12 mouse cellular contexts compared by ENCODE assay signal in the genomic region with DNA sequence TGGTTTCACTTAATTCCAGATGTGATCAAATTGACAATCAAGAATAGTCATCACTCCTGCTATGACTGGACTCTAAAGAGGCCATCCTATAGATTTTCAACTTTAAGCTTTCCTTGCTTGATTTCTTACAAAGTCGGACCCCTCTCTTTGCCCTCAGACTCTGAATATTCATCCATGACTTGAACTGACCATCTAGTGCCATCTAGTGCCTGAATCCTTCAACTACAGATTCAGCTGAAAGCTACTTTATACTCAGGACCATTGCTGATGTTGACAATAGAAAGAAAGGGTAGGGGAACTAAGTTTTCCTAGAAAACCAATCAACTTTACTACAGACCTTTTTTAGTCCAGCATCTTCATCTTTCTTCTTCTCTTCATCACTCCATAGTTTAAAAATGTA.
A peak's percentile ranks its signal among the peaks of the same experiment; 100 is the strongest.
DNase-seq lines count a peak whose midpoint lies in the region; ATAC-seq and TF ChIP-seq lines count a peak whose summit lies in the region.
"Had no signal": no experiment of that assay in that cellular context is flagged by ENCODE, and none has a peak within 500 bp of the region (broad histone marks: within the 10 kb centered on the region; RNA-seq: fewer than 3 reads in every experiment).

No protein-coding gene starts in this region.

- peak; percentile 52 for DNase-seq in hindbrain, embryonic 11.5 days (ENCODE audit: low spot score)
- no peak for DNase-seq in hindbrain, embryonic 10.5 days (ENCODE audit: low spot score)
- DNase-seq in liver, postnatal 0 days: no peak
- no peak for DNase-seq in liver, embryonic 11.5 days (ENCODE audit: low spot score)
- DNase-seq in embryo, embryonic 10.5 days (ENCODE audit: low spot score): peak; percentile 77
- DNase-seq in midbrain, embryonic 14.5 days: peak; percentile 74
- DNase-seq: adrenal gland, postnatal 14 days; heart, adult 11 months had no signal

- H3K36me3 ChIP-seq in hindbrain, embryonic 11.5 days (ENCODE audit: control insufficient read depth, insufficient read depth, low read length): no peaks in the 10 kb centered on the region
- H3K36me3 ChIP-seq in hindbrain, embryonic 10.5 days: no peaks in the 10 kb centered on the region
- no peaks in the 10 kb centered on the region for H3K36me3 ChIP-seq in liver, postnatal 0 days (replicated peaks; ENCODE audit: insufficient read depth, low read length)
- H3K36me3 ChIP-seq in liver, embryonic 11.5 days (ENCODE audit: control insufficient read depth, insufficient read depth, low read length): no peaks in the 10 kb centered on the region
- no peaks in the 10 kb centered on the region for H3K36me3 ChIP-seq in midbrain, embryonic 14.5 days (ENCODE audit: control insufficient read depth, insufficient read depth, low read length)
- H3K36me3 ChIP-seq: embryonic facial prominence, embryonic 13.5 days; G1E; lung, embryonic 15.5 days had no signal

- no peak overlapping the region for H3K4me3 ChIP-seq in hindbrain, embryonic 11.5 days (ENCODE audit: low read depth, low read length)
- H3K4me3 ChIP-seq in hindbrain, embryonic 10.5 days: no peak overlapping the region
- no peak overlapping the region for H3K4me3 ChIP-seq in liver, postnatal 0 days (ENCODE audit: low read depth, low read length)
- no peak overlapping the region for H3K4me3 ChIP-seq in liver, embryonic 11.5 days (ENCODE audit: low read depth, low read length)
- H3K4me3 ChIP-seq in midbrain, embryonic 14.5 days (replicated peaks; ENCODE audit: low read depth, low read length): no peak overlapping the region
- H3K4me3 ChIP-seq: embryonic facial prominence, embryonic 13.5 days; lung, embryonic 15.5 days had no signal

- H3K9me3 ChIP-seq in hindbrain, embryonic 11.5 days (ENCODE audit: control insufficient read depth, low read length): no peaks in the 10 kb centered on the region
- H3K9me3 ChIP-seq in hindbrain, embryonic 10.5 days: no peaks in the 10 kb centered on the region
- H3K9me3 ChIP-seq in liver, postnatal 0 days (ENCODE audit: low read length): no peaks in the 10 kb centered on the region
- H3K9me3 ChIP-seq in liver, embryonic 11.5 days (ENCODE audit: control insufficient read depth, low read length): no peaks in the 10 kb centered on the region
- H3K9me3 ChIP-seq in midbrain, embryonic 14.5 days (ENCODE audit: control insufficient read depth, low read length): no peaks in the 10 kb centered on the region
- H3K9me3 ChIP-seq: embryonic facial prominence, embryonic 13.5 days; G1E; lung, embryonic 15.5 days had no signal

- H3K4me1 ChIP-seq in hindbrain, embryonic 11.5 days (replicated peaks; ENCODE audit: control insufficient read depth, insufficient read depth, low read length): no peaks in the 10 kb centered on the region
- H3K4me1 ChIP-seq in hindbrain, embryonic 10.5 days (replicated peaks): no peaks in the 10 kb centered on the region
- H3K4me1 ChIP-seq in liver, postnatal 0 days (ENCODE audit: insufficient read depth): no peaks in the 10 kb centered on the region
- H3K4me1 ChIP-seq in liver, embryonic 11.5 days (replicated peaks; ENCODE audit: control insufficient read depth, insufficient read depth, low read length): no peaks in the 10 kb centered on the region
- H3K4me1 ChIP-seq in midbrain, embryonic 14.5 days (ENCODE audit: control insufficient read depth, insufficient read depth, low read length): no peaks in the 10 kb centered on the region
- H3K4me1 ChIP-seq: embryonic facial prominence, embryonic 13.5 days; lung, embryonic 15.5 days had no signal

- H3K4me2 ChIP-seq in hindbrain, embryonic 11.5 days (replicated peaks; ENCODE audit: low read depth, low read length): no peak overlapping the region
- no peak overlapping the region for H3K4me2 ChIP-seq in liver, postnatal 0 days (ENCODE audit: low read depth, low read length)
- H3K4me2 ChIP-seq in liver, embryonic 11.5 days: no peak overlapping the region
- no peak overlapping the region for H3K4me2 ChIP-seq in midbrain, embryonic 14.5 days (ENCODE audit: low read length)
- H3K4me2 ChIP-seq: embryonic facial prominence, embryonic 13.5 days; lung, embryonic 15.5 days had no signal

- H3K9ac ChIP-seq in hindbrain, embryonic 11.5 days (ENCODE audit: low read depth, low read length): no peak overlapping the region
- H3K9ac ChIP-seq in liver, postnatal 0 days (replicated peaks): no peak overlapping the region
- no peak overlapping the region for H3K9ac ChIP-seq in liver, embryonic 11.5 days (ENCODE audit: low read depth, low read length)
- H3K9ac ChIP-seq in midbrain, embryonic 14.5 days (replicated peaks; ENCODE audit: low read length): no peak overlapping the region
- H3K9ac ChIP-seq: embryonic facial prominence, embryonic 13.5 days; lung, embryonic 15.5 days had no signal

- TF ChIP-seq EP300 in liver, postnatal 0 days (IDR thresholded peaks at IDR 0.05; ENCODE audit: low read depth): no peak

- H3K27ac ChIP-seq in hindbrain, embryonic 11.5 days (ENCODE audit: low read depth, low read length): no peak overlapping the region
- no peak overlapping the region for H3K27ac ChIP-seq in hindbrain, embryonic 10.5 days
- H3K27ac ChIP-seq in liver, postnatal 0 days (ENCODE audit: low read depth): no peak overlapping the region
- H3K27ac ChIP-seq in liver, embryonic 11.5 days (ENCODE audit: low read depth, low read length): no peak overlapping the region
- H3K27ac ChIP-seq in midbrain, embryonic 14.5 days (replicated peaks; ENCODE audit: low read depth, low read length): no peak overlapping the region
- H3K27ac ChIP-seq: embryonic facial prominence, embryonic 13.5 days; lung, embryonic 15.5 days had no signal

- peak; percentile 63; the same call in 1 of the 2 replicates for ATAC-seq in hindbrain, embryonic 11.5 days (ENCODE audit: low FRiP score)
- no peak for ATAC-seq in liver, postnatal 0 days
- ATAC-seq in liver, embryonic 11.5 days (replicated peaks; ENCODE audit: low FRiP score): no peak
- ATAC-seq in midbrain, embryonic 14.5 days (ENCODE audit: low FRiP score, low TSS enrichment): peak; percentile 31; the same call in 1 of the 2 replicates
- ATAC-seq in monocyte, adult 5-6 weeks (replicated peaks; ENCODE audit: insufficient number of reproducible peaks, low FRiP score, low TSS enrichment, poor library complexity, severe bottlenecking): no peak

- peak; percentile 45 for TF ChIP-seq CTCF in liver, postnatal 0 days (IDR thresholded peaks at IDR 0.05; ENCODE audit: low read depth)

- H3K27me3 ChIP-seq in hindbrain, embryonic 11.5 days (ENCODE audit: control insufficient read depth, insufficient read depth, low read length): no peaks in the 10 kb centered on the region
- H3K27me3 ChIP-seq in hindbrain, embryonic 10.5 days (ENCODE audit: insufficient read depth, poor library complexity, severe bottlenecking): no peaks in the 10 kb centered on the region
- no peaks in the 10 kb centered on the region for H3K27me3 ChIP-seq in liver, postnatal 0 days (ENCODE audit: insufficient read depth, low read length)
- no peaks in the 10 kb centered on the region for H3K27me3 ChIP-seq in liver, embryonic 11.5 days (replicated peaks; ENCODE audit: control insufficient read depth, insufficient read depth, low read length)
- no peaks in the 10 kb centered on the region for H3K27me3 ChIP-seq in midbrain, embryonic 14.5 days (ENCODE audit: control insufficient read depth, insufficient read depth, low read length)
- H3K27me3 ChIP-seq: embryonic facial prominence, embryonic 13.5 days; lung, embryonic 15.5 days had no signal

- 20% methylated on average over 1 of the region's 1 CpGs for WGBS in hindbrain, embryonic 11.5 days
- WGBS in hindbrain, embryonic 10.5 days: 21% methylated on average over 1 of the region's 1 CpGs
- 22% methylated on average over 1 of the region's 1 CpGs for WGBS in liver, postnatal 0 days (ENCODE audit: insufficient replicate concordance)
- WGBS in liver, embryonic 11.5 days: 18% methylated on average over 1 of the region's 1 CpGs
- 13% methylated on average over 1 of the region's 1 CpGs for WGBS in midbrain, embryonic 14.5 days

Comparison
In these comparisons a context has a peak if more than half of its experiments do, and no peak if none do; other contexts are left out.
1. DNase-seq: peak in hindbrain, embryonic 11.5 days (single experiment), embryo, embryonic 10.5 days (single experiment) and midbrain, embryonic 14.5 days (single experiment); none in hindbrain, embryonic 10.5 days (single experiment), liver, postnatal 0 days (single experiment) and liver, embryonic 11.5 days (single experiment).
2. ATAC-seq: peak in hindbrain, embryonic 11.5 days (single experiment) and midbrain, embryonic 14.5 days (single experiment); none in liver, postnatal 0 days (single experiment), liver, embryonic 11.5 days (single experiment) and monocyte, adult 5-6 weeks (single experiment).